Mouse (Mus musculus) stomach, postnatal 0 days (tissue): ENCODE measurements around the gene Palld. TPM values are rescaled to one million over a fixed set of nuclear protein-coding genes. Genes with fewer than 3 reads are reported as not detected.

Source experiments
- ATAC-seq: fragments of 200-750 bp; cut with Nextera tagmentation; 2 replicates; pipeline ENCODE4 v1.8.0; 2017; ENCODE audit not compliant: low FRiP score, low TSS enrichment
- DNase-seq: peaks from one replicate; pipeline ENCODE4 v3.0.0-alpha.2; 2016; ENCODE audit warnings: low spot score
- H3K27ac ChIP-seq: fragments of 300-500 bp; sonication (generic); replicated peaks from 2 replicates; pipeline ENCODE4 v1.5.1; 2014; ENCODE audit warnings: mild to moderate bottlenecking, control low read depth
- H3K27me3 ChIP-seq: fragments of 300-500 bp; sonication (generic); 2 replicates; pipeline ENCODE4 v1.6.1; 2014; ENCODE audit warnings: low read length; ENCODE audit not compliant: control insufficient read depth, insufficient read depth
- H3K36me3 ChIP-seq: fragments of 300-500 bp; sonication (generic); 2 replicates; pipeline ENCODE4 v1.6.1; 2014; ENCODE audit warnings: low read length, mixed read lengths; ENCODE audit not compliant: control insufficient read depth, insufficient read depth
- H3K4me1 ChIP-seq: fragments of 300-500 bp; sonication (generic); replicated peaks from 2 replicates; pipeline ENCODE4 v1.6.1; 2014; ENCODE audit warnings: antibody characterized with exemption; ENCODE audit not compliant: control insufficient read depth, insufficient read depth
- H3K4me2 ChIP-seq: fragments of 300-500 bp; sonication (generic); replicated peaks from 2 replicates; pipeline ENCODE4 v1.6.1; 2014; ENCODE audit warnings: low read depth, mild to moderate bottlenecking, control low read depth, moderate library complexity
- H3K4me3 ChIP-seq: fragments of 300-500 bp; sonication (generic); 2 replicates; pipeline ENCODE4 v1.5.1; 2014; ENCODE audit warnings: low read depth, low read length, control low read depth
- H3K9ac ChIP-seq: fragments of 300-500 bp; sonication (generic); 2 replicates; pipeline ENCODE4 v1.6.1; 2014; ENCODE audit warnings: mild to moderate bottlenecking, low read length, control low read depth, mixed read lengths
- H3K9me3 ChIP-seq: fragments of 300-500 bp; sonication (generic); 2 replicates; pipeline ENCODE4 v1.6.1; 2016; ENCODE audit warnings: low read length; ENCODE audit not compliant: control insufficient read depth
- CTCF ChIP-seq: IDR thresholded peaks from 2 replicates; pipeline ENCODE4 v1.5.1; 2016; ENCODE audit warnings: antibody characterized with exemption, low read depth, mild to moderate bottlenecking, moderate library complexity
- EP300 ChIP-seq: optimal IDR thresholded peaks from 2 replicates; pipeline ENCODE3; 2016; ENCODE audit warnings: antibody characterized with exemption
- WGBS: fragments of 180-500 bp; shearing (Covaris S2); extraction: QIAGEN DNeasy Blood & Tissue Kit; methylation state at CpG from one replicate; pipeline ENCODE4 v1.1.7; 2014; 5-methylcytosine and 5-hydroxymethylcytosine counted together
- polyA plus RNA-seq: library from polyadenylated mRNA; unstranded; fragments of >200 nt; fragmentation: Nextera tagmentation; extraction: Ambion mirVana; gene quantifications from 2 replicates; pipeline ENCODE4 v1.2.1, GENCODE M21; 2015

The Palld gene
- polyA plus RNA-seq, 1 experiment from 2014 or later, result 71.0 TPM

DNA sequence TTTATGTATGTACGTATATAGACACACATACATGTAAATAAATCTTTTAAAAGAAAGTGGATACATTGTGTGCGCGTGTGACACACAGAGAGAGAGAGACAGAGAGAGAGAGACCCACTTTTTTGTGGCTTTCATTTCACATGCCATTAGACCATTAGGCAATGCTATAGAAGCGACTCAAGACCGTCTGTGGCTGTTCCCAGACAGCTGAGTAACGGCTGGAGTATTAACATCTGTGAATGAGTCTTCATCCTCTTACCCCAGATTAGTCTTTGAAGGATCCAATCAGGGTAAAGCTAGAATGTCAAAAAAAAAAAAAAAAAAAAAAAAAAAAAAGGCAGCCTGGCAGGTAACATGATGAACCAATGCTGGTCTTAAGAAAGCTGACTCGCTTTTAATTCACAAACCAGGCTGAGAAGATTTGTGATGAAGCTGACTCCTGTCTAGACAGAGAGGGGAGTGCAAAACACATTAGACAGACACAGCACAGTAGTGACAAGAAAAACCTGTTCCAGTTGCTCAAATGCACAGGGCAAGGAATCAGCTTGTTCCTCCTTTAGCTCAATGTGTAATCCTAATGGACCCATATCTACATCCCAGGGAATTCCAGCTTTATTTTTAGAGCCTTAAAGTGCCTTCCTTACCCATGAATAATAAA, 204.6 kb downstream of the Palld start:
- H3K9me3 ChIP-seq, result no peaks in the 10 kb centered on the region

DNA sequence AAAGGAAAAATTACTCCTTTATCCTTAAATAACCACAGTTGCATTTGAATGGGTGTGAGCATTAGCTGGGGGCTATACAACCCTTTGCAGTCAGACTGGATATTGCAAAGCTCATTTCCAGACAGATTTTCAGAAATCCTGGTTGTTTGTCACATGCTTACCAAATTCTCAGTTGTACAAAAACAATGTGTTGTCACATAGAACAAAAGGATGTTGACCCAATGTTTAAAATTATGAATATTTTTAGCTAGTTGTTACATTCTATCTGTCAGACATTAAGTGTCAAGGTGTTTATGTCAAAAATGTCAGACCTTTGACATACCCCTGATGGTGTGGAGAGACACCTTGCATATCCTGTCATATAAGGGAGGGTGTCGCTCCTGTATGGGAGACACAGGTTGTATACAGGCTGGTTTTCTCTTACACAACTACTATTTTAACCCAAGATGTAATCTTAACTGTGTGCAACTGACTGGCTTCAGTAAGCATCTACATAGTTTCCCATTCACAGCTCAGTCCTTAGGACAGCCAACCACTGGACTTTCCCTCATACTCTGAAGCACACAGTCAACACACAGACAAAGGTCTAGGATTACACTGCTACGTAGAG, 205.5 kb downstream of the Palld start:
- Histone ChIP-seq H3K27ac (no peak overlapping the region), H3K36me3 (no peaks in the 10 kb centered on the region), H3K9me3 (no peaks in the 10 kb centered on the region), H3K27me3 (no peaks in the 10 kb centered on the region), H3K4me3 (no peak overlapping the region), H3K9ac (no peak overlapping the region), H3K4me2 (no peak overlapping the region), H3K4me1 (no peaks in the 10 kb centered on the region)
- 80% methylated on average over 2 of the region's 2 CpGs for WGBS
- ATAC-seq (no peak), DNase-seq (no peak)
- no peak for TF ChIP-seq CTCF
- TF ChIP-seq EP300, result no peak

More for the DNA sequence above, 204.6 kb downstream of the Palld start:
- no peak overlapping the region for H3K9ac ChIP-seq
- DNase-seq, result no peak
- H3K27ac ChIP-seq, result no peak overlapping the region
- no peaks in the 10 kb centered on the region for H3K36me3 ChIP-seq
- no peak overlapping the region for H3K4me3 ChIP-seq
- no peaks in the 10 kb centered on the region for H3K27me3 ChIP-seq
- no peaks in the 10 kb centered on the region for H3K4me1 ChIP-seq
- H3K4me2 ChIP-seq, result no peak overlapping the region
- 64% methylated on average over 7 of the region's 7 CpGs for WGBS
- TF ChIP-seq EP300 (no peak), CTCF (no peak)
- ATAC-seq, result 0 out of 2 replicates have a peak, but pooled peaks have one; percentile 24

DNA sequence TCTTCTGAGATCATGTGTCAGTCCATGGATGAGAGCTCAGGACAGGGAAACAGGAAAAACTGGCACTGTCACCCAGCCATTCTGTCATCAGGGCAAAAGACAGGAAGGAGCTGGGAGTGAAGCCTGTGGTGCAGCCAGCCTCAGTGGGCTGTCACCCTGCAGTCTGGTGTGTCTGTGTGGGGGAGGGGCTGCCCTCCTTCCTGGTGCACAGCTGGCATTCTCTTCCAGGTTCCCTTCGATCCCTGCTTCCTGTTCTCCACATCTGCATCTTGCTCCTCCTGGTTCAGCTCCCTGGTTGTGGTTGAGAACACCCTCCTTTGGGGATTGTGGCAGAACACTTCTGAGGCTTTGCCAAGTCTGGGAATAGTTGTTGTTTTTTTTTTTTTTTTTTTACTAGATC, 207.1 kb downstream of the Palld start:
- H3K9ac ChIP-seq, result no peak overlapping the region
- no peaks in the 10 kb centered on the region for H3K27me3 ChIP-seq
- 58% methylated on average over 1 of the region's 1 CpGs for WGBS
- H3K9me3 ChIP-seq, result no peaks in the 10 kb centered on the region
- no peak overlapping the region for H3K4me3 ChIP-seq
- DNase-seq (no peak), ATAC-seq (no peak)
- H3K4me1 ChIP-seq, result no peaks in the 10 kb centered on the region
- TF ChIP-seq CTCF (no peak), EP300 (no peak)
- H3K36me3 ChIP-seq, result no peaks in the 10 kb centered on the region
- no peak overlapping the region for H3K27ac ChIP-seq
- H3K4me2 ChIP-seq, result no peak overlapping the region

DNA sequence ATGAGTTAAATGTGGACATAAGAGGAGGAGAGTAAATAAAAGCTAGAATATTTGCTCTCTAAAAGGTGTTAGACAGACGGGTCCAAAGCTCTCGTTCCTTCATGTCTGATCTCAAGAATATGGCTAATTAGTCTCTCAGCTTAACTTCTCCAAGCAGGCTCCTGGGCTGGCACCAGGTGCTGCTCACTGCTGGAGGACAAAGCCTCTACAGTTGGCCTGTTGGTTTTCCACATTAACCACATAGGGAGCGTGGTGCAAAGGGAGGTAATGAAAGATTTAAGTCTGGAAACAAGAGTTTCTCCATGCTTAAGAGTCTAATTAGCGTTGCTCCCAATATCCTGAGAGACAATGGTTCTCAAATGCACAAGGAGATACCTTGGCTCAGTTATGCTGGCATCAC, 209.6 kb downstream of the Palld start:
- no peak overlapping the region for H3K4me3 ChIP-seq
- no peak overlapping the region for H3K27ac ChIP-seq
- TF ChIP-seq EP300 (no peak), CTCF (no peak)
- no peak for ATAC-seq
- no peaks in the 10 kb centered on the region for H3K4me1 ChIP-seq
- no peaks in the 10 kb centered on the region for H3K9me3 ChIP-seq
- H3K36me3 ChIP-seq, result no peaks in the 10 kb centered on the region
- no peak for DNase-seq
- H3K4me2 ChIP-seq, result no peak overlapping the region
- no peaks in the 10 kb centered on the region for H3K27me3 ChIP-seq
- no peak overlapping the region for H3K9ac ChIP-seq
- WGBS, result 66% methylated on average over 4 of the region's 4 CpGs

DNA sequence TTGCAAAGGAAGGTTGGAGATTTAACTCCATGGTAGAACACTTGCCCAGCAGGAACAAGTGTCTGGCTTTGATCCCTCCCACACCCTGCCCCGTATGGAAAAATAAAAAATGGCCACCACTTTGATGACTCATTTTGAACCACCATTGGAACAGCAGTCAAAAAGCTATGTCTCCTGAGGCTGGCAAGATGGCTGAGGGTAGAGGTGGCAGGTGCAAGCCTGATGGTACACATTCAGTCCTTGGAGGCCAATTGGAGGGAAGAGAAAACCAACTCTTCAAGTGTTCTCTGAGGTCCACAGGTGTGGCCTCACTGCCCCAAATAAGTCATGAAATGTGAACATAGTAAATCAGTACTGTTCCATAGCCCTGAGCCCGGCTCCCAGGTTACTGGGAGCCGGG, 210.4 kb downstream of the Palld start:
- H3K4me3 ChIP-seq, result no peak overlapping the region
- 91% methylated on average over 3 of the region's 3 CpGs for WGBS
- DNase-seq (no peak), ATAC-seq (no peak)
- no peaks in the 10 kb centered on the region for H3K9me3 ChIP-seq
- no peak overlapping the region for H3K9ac ChIP-seq
- no peaks in the 10 kb centered on the region for H3K27me3 ChIP-seq
- no peak overlapping the region for H3K4me2 ChIP-seq
- TF ChIP-seq EP300 (no peak), CTCF (no peak)
- no peak overlapping the region for H3K27ac ChIP-seq
- H3K4me1 ChIP-seq, result no peaks in the 10 kb centered on the region
- no peaks in the 10 kb centered on the region for H3K36me3 ChIP-seq

DNA sequence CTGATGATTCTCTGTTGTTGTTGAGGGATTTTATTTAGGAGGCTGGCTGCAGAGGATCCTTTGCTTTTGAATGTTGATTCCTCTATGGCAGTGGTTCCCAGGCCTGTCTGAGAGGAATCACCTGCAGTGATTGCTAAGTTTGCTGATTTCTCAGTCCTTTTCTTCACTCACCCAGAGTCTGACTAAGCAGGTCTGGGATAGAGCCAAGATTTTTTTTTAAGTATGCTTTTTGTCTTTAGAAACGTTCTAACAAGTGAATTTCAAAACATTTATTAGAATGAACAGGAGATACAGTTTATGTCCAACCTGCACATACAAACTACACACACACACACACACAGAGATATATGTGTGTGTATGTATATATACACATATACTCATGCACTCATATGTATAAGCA, 211.1 kb downstream of the Palld start:
- Histone ChIP-seq H3K9ac (no peak overlapping the region), H3K9me3 (no peaks in the 10 kb centered on the region), H3K27ac (no peak overlapping the region), H3K4me3 (no peak overlapping the region), H3K36me3 (no peaks in the 10 kb centered on the region), H3K27me3 (no peaks in the 10 kb centered on the region), H3K4me1 (no peaks in the 10 kb centered on the region), H3K4me2 (no peak overlapping the region)
- ATAC-seq, result no peak
- WGBS, result 14% methylated on average over 1 of the region's 1 CpGs
- no peak for DNase-seq
- TF ChIP-seq EP300 (no peak), CTCF (no peak)
